Comparison of ENCODE assay signal across 9 mouse cellular contexts in genomic region chr3:135731292-135732047, GRCm38 (mm10). TPM values are rescaled to one million over a fixed set of nuclear protein-coding genes. Genes with fewer than 3 reads are reported as not detected.
DNase-seq lines count a peak whose midpoint lies in the region; ATAC-seq lines count a peak whose summit lies in the region.
"Had no signal": no experiment of that assay in that cellular context is flagged by ENCODE, and none has a peak within 500 bp of the region (broad histone marks: within the 10 kb centered on the region; RNA-seq: fewer than 3 reads in every experiment).

No protein-coding gene starts in this region.

- WGBS in forebrain, embryonic 10.5 days = 39% methylated on average over 17 of the region's 17 CpGs
- 6% methylated on average over 17 of the region's 17 CpGs for WGBS in heart, embryonic 14.5 days
- WGBS in liver, embryonic 11.5 days = 27% methylated on average over 17 of the region's 17 CpGs
- 25% methylated on average over 17 of the region's 17 CpGs for WGBS in stomach, embryonic 16.5 days

- peak; percentile 96 for ATAC-seq in CD4-positive, CD25-positive, alpha-beta regulatory T cell, adult 4 months
- peak; percentile 59 for ATAC-seq in heart, embryonic 14.5 days (ENCODE audit: insufficient number of reproducible peaks, insufficient read depth, low FRiP score, low read depth)
- peak; percentile 74 for ATAC-seq in liver, embryonic 11.5 days (replicated peaks; ENCODE audit: low FRiP score)
- ATAC-seq in stomach, embryonic 16.5 days (ENCODE audit: insufficient read depth, low FRiP score) = peak; percentile 63

- H3K4me3 ChIP-seq in forebrain, embryonic 10.5 days = no peak overlapping the region
- H3K4me3 ChIP-seq in heart, embryonic 14.5 days (ENCODE audit: control insufficient read depth in 1 of 2, insufficient read depth in 1 of 2, low read depth in 1 of 2, low read length in 2 of 2) = peak overlapping the region in 1 of 2 experiments; percentile 18; a peak in 1 of 4 replicates
- no peak overlapping the region for H3K4me3 ChIP-seq in liver, embryonic 11.5 days (ENCODE audit: low read depth, low read length)
- H3K4me3 ChIP-seq in stomach, embryonic 16.5 days (replicated peaks; ENCODE audit: low read length) = no peak overlapping the region
- H3K4me3 ChIP-seq: erythroblast, embryonic 14.5 days had no signal

- H3K9ac ChIP-seq in heart, embryonic 14.5 days (ENCODE audit: low read length) = no peak overlapping the region
- no peak overlapping the region for H3K9ac ChIP-seq in liver, embryonic 11.5 days (ENCODE audit: low read depth, low read length)
- H3K9ac ChIP-seq in stomach, embryonic 16.5 days (ENCODE audit: low read length) = no peak overlapping the region

- peak overlapping the region; percentile 59 for H3K4me2 ChIP-seq in heart, embryonic 14.5 days (ENCODE audit: low read length)
- no peak overlapping the region for H3K4me2 ChIP-seq in liver, embryonic 11.5 days
- H3K4me2 ChIP-seq in stomach, embryonic 16.5 days (ENCODE audit: low read depth, low read length) = peak overlapping the region; percentile 32; the same call in 1 of the 2 replicates

- no peak overlapping the region for H3K27ac ChIP-seq in forebrain, embryonic 10.5 days
- no peak overlapping the region for H3K27ac ChIP-seq in heart, embryonic 14.5 days (replicated peaks in 1 of 2; ENCODE audit: control insufficient read depth in 1 of 2, insufficient read depth in 1 of 2, low read depth in 2 of 2, low read length in 2 of 2)
- H3K27ac ChIP-seq in liver, embryonic 11.5 days (ENCODE audit: low read depth, low read length) = no peak overlapping the region
- H3K27ac ChIP-seq in stomach, embryonic 16.5 days (ENCODE audit: low read length) = peak overlapping the region; percentile 26; the same call in 1 of the 2 replicates

- no peaks in the 10 kb centered on the region for H3K36me3 ChIP-seq in forebrain, embryonic 10.5 days (replicated peaks)
- no peaks in the 10 kb centered on the region for H3K36me3 ChIP-seq in heart, embryonic 14.5 days (ENCODE audit: control insufficient read depth, insufficient read depth, low read length)
- no peaks in the 10 kb centered on the region for H3K36me3 ChIP-seq in liver, embryonic 11.5 days (ENCODE audit: control insufficient read depth, insufficient read depth, low read length)
- H3K36me3 ChIP-seq in stomach, embryonic 16.5 days (ENCODE audit: control insufficient read depth, insufficient read depth, low read length) = no peaks in the 10 kb centered on the region

- no peaks in the 10 kb centered on the region for H3K27me3 ChIP-seq in forebrain, embryonic 10.5 days (ENCODE audit: poor library complexity, severe bottlenecking)
- H3K27me3 ChIP-seq in heart, embryonic 14.5 days (ENCODE audit: control insufficient read depth, insufficient read depth, low read length) = no peaks in the 10 kb centered on the region
- no peaks in the 10 kb centered on the region for H3K27me3 ChIP-seq in liver, embryonic 11.5 days (replicated peaks; ENCODE audit: control insufficient read depth, insufficient read depth, low read length)
- no peaks in the 10 kb centered on the region for H3K27me3 ChIP-seq in stomach, embryonic 16.5 days (ENCODE audit: control insufficient read depth, insufficient read depth, low read length)

- peak; percentile 74 for DNase-seq in c-Kit-negative CD71-positive TER-119-positive erythroid progenitor cells, embryonic 14.5 days (ENCODE audit: low read depth, low spot score)
- DNase-seq in forebrain, embryonic 10.5 days (ENCODE audit: extremely low spot score, low spot score) = peak; percentile 84
- peak; percentile 96 for DNase-seq in kidney, postnatal 10 days
- peak; percentile 71 for DNase-seq in liver, embryonic 11.5 days (ENCODE audit: low spot score)
- peak; percentile 90 to 93 for DNase-seq in natural killer cell, adult 2 months (ENCODE audit: low spot score in 2 of 2)

- H3K9me3 ChIP-seq in forebrain, embryonic 10.5 days = no peaks in the 10 kb centered on the region
- no peaks in the 10 kb centered on the region for H3K9me3 ChIP-seq in heart, embryonic 14.5 days (ENCODE audit: control insufficient read depth, low read length)
- no peaks in the 10 kb centered on the region for H3K9me3 ChIP-seq in liver, embryonic 11.5 days (ENCODE audit: control insufficient read depth, low read length)
- H3K9me3 ChIP-seq in stomach, embryonic 16.5 days (replicated peaks; ENCODE audit: control insufficient read depth, low read length) = no peaks in the 10 kb centered on the region; the same call in 1 of the 2 replicates

- 0 out of 2 replicates have a peak, but pooled peaks cover 3% of the 10 kb centered on the region for H3K4me1 ChIP-seq in forebrain, embryonic 10.5 days
- peaks cover 5 to 13% of the 10 kb centered on the region in 2 experiments for H3K4me1 ChIP-seq in heart, embryonic 14.5 days (ENCODE audit: control insufficient read depth in 2 of 2, insufficient read depth in 2 of 2, low read length in 2 of 2)
- H3K4me1 ChIP-seq in liver, embryonic 11.5 days (replicated peaks; ENCODE audit: control insufficient read depth, insufficient read depth, low read length) = peaks cover 3% of the 10 kb centered on the region; the same call in 1 of the 2 replicates
- peaks cover 10% of the 10 kb centered on the region; the same call in 1 of the 2 replicates for H3K4me1 ChIP-seq in stomach, embryonic 16.5 days (ENCODE audit: control insufficient read depth, insufficient read depth, low read length)

RNA-seq across cellular contexts. Expression of gene Nfkb1, which starts 40.1 kb away (rescaled TPM):
- 100 to 1,000 TPM in 1 of 2 experiments, 10 to 100 TPM in 1; 81.1 to 109 TPM for polyA plus RNA-seq in CD4-positive, CD25-positive, alpha-beta regulatory T cell, adult 4 months (2017; shearing (Covaris generic))
- 10.9 and 12.8 TPM in 2 replicates for polyA plus RNA-seq in forebrain, embryonic 10.5 days (2016; fragmentation: Nextera tagmentation; extraction: Ambion mirVana)
- 23.5 and 25.2 TPM in 2 replicates for polyA plus RNA-seq in heart, embryonic 14.5 days (2014; fragmentation: Nextera tagmentation; extraction: Ambion mirVana)
- 27.8 and 29.4 TPM in 2 replicates for polyA plus RNA-seq in liver, embryonic 11.5 days (2014; fragmentation: Nextera tagmentation; extraction: Ambion mirVana)
- polyA plus RNA-seq in stomach, embryonic 16.5 days (2015; fragmentation: Nextera tagmentation; extraction: Ambion mirVana) = 19.2 and 22.6 TPM in 2 replicates
